Mouse (Mus musculus) embryo, embryonic 9.5 days (tissue): ENCODE measurements around the gene 1700028J19Rik.
"Not testable (repeated sequence)": the region's sequence is repeated elsewhere in the genome, so short reads cannot be mapped to it uniquely, and the experiment has no call there.

Experiments used
- DNase-seq: peaks from one replicate; pipeline ENCODE4 v3.0.0-alpha.2; 2017; ENCODE audit errors: extremely low spot score

The 1700028J19Rik gene

DNA sequence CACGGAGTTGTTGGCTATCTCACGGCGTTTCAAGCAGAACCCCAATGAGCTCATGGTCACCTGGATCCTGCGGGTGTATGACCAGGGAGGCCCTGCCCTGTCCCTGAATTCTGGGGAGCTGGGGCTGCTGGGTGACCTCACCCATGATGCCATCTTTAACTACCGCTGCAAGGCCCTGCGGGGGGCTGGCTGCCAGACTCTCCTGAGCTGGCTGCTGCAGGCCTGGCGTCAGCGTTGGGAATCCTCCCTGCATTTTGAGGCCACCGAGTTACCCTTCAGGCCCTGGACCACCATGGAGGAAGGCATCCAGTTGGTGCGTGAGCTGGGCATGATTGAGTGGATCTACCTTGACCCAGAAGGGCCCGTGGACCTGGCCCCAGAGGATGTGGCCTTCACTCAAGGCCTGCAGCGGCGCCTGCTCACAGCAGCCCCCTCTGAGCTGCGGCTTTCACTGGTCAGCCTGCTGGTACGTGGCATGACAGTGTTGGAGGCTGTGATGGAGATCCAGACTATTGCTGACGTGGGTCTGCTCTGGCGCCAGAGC is 4.3 kb upstream of the 1700028J19Rik start:
- DNase-seq = not testable (repeated sequence)

GRCm38 (mm10) chr7:44249248-44249647 is 2.8 kb upstream of the 1700028J19Rik start:
- no peak for DNase-seq

DNA sequence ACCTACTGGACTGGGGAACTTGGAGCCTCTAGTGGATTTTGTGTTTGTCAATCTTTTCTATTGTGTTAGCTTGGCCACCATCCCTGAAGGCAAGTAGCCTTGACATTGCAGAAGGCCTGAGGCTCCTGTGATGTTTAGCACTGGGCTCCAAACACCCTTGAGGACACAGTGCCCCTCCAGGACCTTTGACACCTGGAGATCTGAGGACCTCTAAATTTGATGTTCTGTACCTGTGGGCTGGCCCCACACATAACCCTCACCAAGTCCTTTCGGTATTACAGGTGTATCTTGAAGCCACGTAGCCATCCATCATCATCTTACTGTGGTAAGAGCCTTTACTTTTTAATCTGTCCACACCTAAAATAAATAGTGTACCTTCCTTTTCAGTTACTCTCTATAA is 1.5 kb upstream of the 1700028J19Rik start:
- DNase-seq = no peak

DNA sequence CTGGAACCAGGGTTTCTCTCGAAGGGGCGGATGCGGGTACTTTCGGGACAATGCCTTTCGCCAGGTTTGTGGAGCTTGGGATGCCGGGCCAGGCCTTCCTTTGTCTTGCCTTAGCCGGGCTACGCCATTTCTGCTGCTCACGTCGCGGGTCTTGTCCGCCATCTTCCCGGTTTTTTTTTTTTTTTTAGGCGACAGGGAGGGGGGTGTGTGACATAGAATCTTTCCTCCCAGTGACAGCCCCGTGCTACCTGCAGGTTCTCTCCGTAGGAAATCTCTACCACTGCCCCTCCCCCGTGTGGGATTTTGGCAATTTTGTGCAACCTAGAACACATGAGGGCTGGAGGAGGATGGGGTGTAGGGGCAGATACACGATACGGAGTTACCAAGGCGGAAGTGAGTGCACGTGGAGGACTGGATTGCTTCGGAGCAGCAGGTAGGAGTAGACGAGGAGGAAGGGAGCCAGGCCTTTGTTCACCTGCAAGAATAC is 532 bp upstream of the 1700028J19Rik start:
- peak; percentile 75 for DNase-seq

DNA sequence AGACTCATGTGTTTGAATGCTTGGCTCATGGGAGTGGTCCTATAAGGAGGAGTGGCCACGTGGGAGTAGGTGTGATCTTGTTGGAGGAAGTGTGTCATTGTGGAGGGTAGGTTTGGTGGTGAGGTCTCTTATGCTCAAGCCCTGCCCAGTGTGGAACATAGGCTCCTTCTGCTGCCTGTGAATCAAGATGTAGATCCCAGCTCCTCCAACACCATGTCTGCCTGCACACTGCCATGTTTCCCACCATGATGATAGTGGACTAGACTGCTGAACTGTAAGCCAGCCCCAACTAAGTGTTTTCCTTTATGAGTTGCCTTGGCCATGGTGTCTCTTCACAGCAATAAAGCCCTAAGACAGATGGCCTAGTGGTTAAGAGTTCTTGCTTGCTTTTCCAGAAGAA is 2.4 kb downstream of the 1700028J19Rik start:
- no peak for DNase-seq

DNA sequence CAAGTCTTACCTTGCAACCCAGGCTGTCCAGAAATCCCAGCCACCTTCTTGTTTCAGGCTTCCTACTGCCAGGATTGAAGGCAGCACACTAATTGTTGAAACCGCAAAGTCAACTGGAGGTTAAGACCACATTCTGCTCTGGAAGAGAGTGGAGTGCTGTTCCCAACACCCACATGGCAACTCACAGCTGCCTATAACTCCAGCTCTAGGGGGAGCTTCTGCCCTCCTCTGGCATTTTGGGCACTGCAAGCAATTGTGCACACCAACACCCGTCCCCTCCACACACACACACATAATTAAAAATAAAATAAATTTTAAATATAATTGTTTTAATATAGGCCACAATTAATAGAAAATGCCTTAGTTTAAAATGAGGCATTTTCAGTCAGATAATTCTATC is 5.3 kb downstream of the 1700028J19Rik start:
- no peak for DNase-seq

GRCm38 (mm10) chr7:44240712-44241111 is 5.8 kb downstream of the 1700028J19Rik start:
- no peak for DNase-seq

GRCm38 (mm10) chr7:44239913-44240312 is 6.6 kb downstream of the 1700028J19Rik start:
- no peak for DNase-seq

- no peak for DNase-seq
These were observed 10.6 kb downstream of the 1700028J19Rik start, which contains the start of gene Gm36864 for GRCm38 (mm10) chr7:44235909-44236308. Gene Gm36864 (plus strand): TSS chr7:44236177.

DNA sequence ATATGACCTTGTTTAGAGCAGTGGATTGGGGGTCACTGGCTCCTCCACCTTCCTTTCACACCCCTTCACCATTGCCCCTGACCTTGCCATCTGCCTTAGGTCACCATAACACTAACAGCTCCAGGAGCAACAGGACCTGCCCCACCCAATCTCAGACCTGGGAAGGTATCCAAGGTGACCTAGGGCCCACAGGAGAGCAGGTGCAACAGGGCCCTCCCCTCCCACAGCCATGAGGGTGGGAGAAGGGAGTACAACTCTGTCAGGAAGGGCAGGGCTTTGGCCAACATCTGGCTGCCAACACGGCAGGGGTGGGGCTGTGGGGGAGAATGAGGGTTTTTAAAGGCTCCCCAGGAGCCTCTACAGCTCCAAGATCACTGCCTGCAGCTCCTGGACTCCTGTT is 21.4 kb downstream of the 1700028J19Rik start, which contains the start of gene Klk1:
Klk1 (plus strand) TSS at position 285 of the 400 bp plus-strand sequence.
- DNase-seq = no peak

DNA sequence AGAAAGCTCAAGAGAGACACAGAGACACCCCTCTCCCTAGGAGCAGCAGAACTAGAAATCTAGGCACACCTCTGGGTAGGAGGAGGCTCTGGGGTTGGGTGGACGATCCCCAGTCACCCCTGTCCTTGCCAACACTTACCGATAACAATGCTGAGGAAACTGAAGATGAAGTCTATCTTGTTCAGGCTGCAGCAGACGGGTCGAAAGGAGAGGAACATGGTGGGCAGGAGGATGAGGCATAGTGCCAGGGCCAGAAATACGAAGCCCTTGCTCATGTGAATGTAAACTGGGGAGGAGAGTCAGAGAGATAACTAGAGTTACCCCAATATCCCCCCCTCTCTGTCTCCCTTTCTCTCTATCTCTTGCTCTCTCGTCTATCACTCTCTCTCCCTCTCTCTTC is 24.2 kb downstream of the 1700028J19Rik start:
- DNase-seq = not testable (repeated sequence)

DNA sequence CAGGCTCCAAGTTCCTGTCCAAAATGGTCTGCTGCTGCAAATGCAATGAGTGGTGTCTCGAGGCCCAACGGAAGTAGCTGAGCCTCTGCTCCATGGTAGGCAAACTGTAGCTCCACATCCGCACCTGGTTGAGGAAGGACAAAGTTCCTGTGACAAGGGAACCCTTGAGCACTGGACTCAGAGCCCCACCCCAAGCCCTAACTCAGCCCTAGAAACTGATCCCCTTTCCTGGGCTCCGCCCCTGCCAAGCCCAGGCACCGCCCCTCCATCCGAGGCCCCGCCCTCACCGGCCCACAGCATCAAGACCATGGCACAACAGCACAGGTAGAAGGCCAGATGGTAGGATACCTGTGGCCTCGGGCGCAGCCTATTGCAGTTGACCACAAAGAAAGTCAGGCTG is 24.9 kb downstream of the 1700028J19Rik start:
- not testable (repeated sequence) for DNase-seq

- DNase-seq = no peak
These were observed 30.9 kb downstream of the 1700028J19Rik start, which contains the start of gene Klk1b5 for GRCm38 (mm10) chr7:44215645-44216044. Gene Klk1b5 (plus strand): TSS chr7:44215945.

- DNase-seq = no peak
These were observed 38.2 kb downstream of the 1700028J19Rik start for GRCm38 (mm10) chr7:44208307-44208706.

- not testable (repeated sequence) for DNase-seq
These were observed 39.4 kb downstream of the 1700028J19Rik start, which contains the start of gene Klk1b4 for GRCm38 (mm10) chr7:44207135-44207534. Gene Klk1b4 (plus strand): TSS chr7:44207435.

- no peak for DNase-seq
These were observed 48.6 kb downstream of the 1700028J19Rik start, which contains the start of gene Klk1b3 for GRCm38 (mm10) chr7:44197891-44198290. Gene Klk1b3 (plus strand): TSS chr7:44198191.

DNA sequence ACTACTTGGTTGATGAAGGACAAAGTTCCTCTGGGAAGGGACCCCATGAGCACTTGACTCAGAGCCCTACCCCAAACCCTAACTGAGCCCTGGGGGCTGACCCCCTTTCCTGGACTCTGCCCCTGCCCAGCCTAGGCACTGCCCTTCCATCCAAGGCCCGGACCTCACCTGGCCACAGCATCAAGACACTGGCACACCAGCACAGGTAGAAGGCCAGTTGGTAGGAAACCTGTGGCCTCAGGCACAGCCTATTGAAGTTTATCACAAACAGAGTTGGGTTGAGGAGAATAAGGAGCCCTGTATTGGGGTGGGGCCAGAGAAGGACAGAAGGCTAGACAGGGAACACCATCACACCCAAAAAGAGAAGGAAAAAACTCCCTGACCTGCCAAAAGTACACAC is 53.0 kb downstream of the 1700028J19Rik start:
- not testable (repeated sequence) for DNase-seq

GRCm38 (mm10) chr7:44187936-44188335 is 58.6 kb downstream of the 1700028J19Rik start, which contains the start of gene Klk1b24:
Gene Klk1b24 (plus strand): TSS chr7:44188236.
- not testable (repeated sequence) for DNase-seq

DNA sequence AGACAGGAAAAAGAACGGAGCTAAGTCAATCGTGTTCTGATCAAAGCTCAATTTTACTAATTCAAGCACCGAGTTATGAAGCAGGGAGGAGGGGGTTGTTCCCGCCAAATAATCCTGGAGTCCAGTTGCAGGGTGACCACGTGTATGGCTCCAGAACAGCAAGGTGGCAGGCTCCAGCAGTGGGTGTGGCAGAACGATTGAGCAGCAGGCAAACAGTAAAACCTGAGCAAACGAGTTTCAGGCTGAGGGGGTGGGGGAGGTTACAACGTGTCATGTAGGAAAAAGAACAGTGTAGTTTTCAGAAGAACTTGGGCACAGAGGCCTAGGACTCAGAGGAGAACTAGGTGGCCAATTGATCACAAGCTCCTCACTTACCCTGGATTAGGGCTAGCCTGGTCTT is 60.0 kb downstream of the 1700028J19Rik start:
- DNase-seq = not testable (repeated sequence)
